Mouse (Mus musculus) thymus, postnatal 4 days (tissue): ENCODE data around the gene Stx1a.
"Not testable (repeated sequence)": the region's sequence is repeated elsewhere in the genome, so short reads cannot be mapped to it uniquely, and the experiment has no call there.

Source experiments
- DNase-seq: peaks from one replicate; pipeline ENCODE4 v3.0.0; 2021

Stx1a gene

DNA sequence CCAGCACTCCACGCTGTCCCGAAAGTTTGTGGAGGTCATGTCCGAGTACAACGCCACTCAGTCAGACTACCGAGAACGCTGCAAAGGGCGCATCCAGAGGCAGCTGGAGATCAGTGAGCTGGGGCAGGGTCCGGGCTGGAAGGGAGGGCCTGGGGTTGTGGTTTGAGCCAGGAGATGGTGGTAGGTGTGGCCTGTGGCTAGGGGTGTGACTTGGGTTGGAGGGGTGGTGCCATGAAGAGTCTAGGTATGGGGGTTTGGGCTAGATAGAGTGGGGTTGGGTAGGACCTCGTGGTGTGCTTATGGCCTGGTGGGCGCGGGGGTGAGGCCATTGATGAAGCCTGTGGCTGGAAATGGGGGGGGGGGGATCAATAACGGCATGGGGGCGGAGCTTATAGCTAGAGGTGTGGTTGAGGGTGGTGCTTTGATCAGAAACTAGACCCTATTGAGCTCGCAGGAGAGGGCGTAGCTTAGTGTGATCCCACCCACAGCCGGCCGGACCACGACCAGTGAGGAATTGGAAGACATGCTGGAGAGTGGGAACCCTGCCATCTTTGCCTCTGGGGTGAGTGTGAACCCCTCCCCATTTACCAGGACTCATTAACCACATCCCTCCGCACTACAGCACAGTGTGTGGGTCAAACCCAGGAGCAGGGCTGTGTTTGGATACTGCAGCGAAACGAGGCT is 19.0 kb downstream of the Stx1a start:
- no peak for DNase-seq

DNA sequence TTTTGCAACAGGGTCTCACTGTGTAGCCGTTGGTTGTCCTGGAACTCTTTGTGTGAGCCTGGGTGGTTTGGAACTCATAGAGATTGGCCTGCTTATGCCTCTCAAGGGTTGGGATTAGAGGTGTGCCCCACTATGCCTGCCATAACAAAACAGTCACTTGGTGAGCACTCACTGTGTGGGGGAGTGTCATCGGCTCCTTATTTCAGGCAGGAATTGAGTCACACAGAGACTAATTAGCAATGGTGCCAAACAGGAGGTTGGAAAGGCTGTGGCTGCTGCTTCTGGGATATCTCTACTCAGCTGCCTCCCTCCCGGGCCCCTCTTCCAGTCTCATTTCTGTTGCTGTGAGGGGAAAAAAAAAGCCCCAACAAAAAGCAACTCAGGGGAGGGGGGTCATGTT is 21.3 kb downstream of the Stx1a start:
- DNase-seq = no peak

DNA sequence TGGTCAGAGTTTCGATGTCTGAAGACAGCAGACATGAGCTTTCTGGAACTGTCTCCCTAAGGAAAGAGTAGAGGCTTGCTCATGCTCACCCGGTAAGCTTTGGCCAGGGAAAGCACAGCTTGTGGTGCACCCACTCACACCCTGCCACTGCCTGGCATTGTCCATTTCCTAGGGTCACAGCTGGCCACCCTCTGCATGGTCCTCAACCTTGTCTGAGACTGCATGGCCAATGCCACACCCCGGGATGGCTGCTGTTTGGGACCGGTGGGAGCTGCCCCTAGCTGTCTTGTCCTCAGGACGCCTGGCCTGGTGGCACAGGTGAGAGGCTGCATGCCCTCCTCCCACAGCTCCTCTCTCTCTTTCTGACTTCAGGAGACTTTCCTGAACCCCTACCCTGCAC is 25.3 kb downstream of the Stx1a start:
- DNase-seq = no peak

DNA sequence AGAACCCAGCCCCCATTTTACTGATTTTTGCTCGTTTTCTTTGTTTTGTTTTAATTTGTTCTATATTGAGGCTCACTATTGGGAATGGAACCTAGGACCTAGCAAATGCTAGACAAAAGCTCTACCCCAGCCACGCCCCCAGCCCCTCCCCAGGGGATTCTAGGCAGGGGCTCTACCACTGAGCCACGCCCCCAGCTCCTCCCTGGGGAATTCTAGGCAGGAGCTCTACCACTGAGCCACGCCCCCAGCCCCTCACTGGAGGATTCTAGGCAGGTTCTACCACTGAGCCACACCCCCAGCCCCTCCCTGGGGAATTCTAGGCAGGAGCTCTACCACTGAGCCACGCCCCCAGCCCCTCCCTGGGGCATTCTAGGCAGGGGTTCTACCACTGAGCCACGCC is 26.0 kb downstream of the Stx1a start:
- not testable (repeated sequence) for DNase-seq

DNA sequence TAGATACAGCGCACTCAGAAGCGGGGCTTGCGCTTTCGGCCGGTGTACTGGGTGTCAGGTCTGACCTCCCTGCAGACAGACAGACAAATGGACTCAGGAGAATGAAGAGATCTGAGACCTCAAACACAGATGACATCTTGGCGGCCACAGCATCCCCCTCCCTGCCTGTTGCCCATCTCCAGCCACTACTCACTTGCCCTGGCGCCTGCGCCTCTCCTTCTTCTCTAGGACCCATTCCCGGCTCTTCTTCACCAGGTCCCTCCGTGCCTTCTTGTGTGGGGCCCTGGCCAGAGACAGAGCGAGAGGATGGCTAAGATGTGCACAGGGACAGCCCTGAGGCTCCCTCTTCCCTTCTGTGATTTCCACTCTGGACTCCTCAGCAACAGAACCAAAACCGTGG is 30.1 kb downstream of the Stx1a start:
- DNase-seq = no peak

DNA sequence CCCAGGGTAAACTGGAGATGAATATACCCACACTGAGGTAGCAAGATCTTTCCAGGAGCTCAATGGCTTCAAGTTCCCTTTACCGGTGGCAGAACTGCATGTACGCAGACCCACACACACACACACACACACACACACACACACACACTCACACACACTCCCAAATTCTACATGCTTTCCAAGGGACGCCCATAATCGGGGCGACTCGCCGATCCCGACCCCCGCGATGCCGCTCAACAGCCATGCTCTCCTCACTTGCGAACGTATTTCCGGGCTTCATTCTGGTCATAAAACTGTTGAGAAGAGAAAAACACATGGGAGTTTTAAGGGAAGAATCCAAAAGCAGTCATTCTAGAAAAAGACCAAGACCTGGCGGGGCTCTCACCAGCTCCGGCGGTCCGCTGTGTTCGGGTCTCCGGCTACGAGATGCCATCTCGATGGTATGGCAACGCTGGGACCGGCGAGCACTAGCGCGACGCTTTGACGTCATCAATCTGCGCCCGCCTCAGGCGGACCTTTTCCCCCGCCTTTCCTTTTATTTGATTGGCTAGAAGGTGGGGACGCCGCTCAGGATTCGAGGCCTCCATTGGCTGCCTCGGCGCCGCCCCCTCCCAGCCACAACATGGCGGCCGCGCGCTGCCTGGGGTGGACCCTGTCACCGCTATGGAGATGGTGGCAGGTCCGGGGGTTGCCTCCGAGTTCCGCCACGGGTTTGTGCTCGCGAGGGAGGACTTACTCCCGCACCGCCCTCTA is 40.5 kb downstream of the Stx1a start, which contains the start of gene Dnajc30:
TSS of gene Dnajc30 (plus strand) at position 574 of the 753 bp plus-strand sequence.
- DNase-seq = peak; percentile 99

- no peak for DNase-seq
Observed at GRCm38 (mm10) chr5:135064382-135064766, 41.1 kb downstream of the Stx1a start.

- DNase-seq = not testable (repeated sequence)
Observed at GRCm38 (mm10) chr5:135064909-135065446, 41.7 kb downstream of the Stx1a start, which contains the start of gene Bud23. TSS of gene Bud23 (minus strand) at chr5:135064959.

DNA sequence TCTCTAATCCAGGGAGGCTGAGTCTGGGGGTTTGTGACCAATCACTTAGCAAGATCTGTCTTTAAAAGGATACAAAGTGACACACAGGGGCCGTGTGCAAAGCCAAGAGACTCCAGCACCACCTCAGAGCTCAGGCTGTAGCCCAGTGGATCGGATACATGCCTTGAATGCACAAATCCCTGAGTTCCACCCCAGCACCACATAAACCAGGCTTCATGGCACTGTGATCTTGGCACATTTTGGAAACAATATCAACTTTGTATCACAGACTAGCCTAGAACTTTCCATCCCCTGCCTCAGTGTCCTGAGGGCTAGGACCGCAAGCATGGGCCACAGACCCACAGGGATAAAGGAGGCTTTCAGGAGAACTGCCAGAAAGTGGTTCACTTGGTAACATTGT is 42.7 kb downstream of the Stx1a start:
- DNase-seq = no peak

- DNase-seq = no peak
Observed at GRCm38 (mm10) chr5:135070448-135070847, 47.2 kb downstream of the Stx1a start.

GRCm38 (mm10) chr5:135072061-135072460 is 48.8 kb downstream of the Stx1a start:
- DNase-seq = no peak

DNA sequence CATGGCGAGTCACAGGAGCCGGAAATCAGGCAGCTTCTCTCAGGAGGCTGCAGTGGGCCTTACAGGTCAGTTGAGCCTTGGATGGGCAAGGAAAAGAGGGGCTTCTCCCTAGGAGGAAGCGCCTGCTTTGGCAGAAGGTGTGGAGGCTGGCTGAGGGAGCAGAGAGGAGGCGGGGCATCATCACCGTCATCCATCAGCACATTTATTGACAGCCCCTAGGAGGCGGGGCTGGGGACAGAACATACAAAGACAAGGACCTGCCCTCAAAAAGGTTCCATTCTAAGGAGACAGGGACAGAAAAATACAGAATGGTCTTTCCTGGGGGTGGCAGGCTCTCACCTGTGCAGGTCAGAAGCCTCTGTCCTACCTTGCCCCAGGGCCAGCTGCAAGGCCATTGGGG is 49.4 kb downstream of the Stx1a start:
- DNase-seq = no peak

GRCm38 (mm10) chr5:135073349-135074150 is 50.3 kb downstream of the Stx1a start:
- no peak for DNase-seq

GRCm38 (mm10) chr5:135075655-135076054 is 52.4 kb downstream of the Stx1a start:
- DNase-seq = no peak

DNA sequence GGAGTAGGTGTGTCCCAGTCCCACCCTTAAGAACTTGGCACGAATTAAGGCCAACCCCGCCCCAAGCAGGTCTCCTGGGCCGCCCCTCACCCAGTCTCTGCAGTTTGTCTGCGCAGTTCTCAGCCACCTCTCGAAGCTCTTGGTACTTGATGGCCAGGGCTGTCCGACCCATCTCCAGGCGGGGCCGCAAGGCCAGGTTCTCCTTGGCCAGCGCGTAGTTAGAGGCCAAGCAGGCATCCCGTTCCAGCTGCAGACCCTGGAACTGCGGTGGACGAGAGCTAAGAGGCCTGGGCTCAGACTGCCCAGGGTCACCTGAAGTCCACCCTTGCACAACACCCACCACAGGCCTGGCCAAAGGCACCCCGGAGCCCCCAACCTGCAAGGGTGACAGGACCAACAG is 53.1 kb downstream of the Stx1a start:
- DNase-seq = no peak

DNA sequence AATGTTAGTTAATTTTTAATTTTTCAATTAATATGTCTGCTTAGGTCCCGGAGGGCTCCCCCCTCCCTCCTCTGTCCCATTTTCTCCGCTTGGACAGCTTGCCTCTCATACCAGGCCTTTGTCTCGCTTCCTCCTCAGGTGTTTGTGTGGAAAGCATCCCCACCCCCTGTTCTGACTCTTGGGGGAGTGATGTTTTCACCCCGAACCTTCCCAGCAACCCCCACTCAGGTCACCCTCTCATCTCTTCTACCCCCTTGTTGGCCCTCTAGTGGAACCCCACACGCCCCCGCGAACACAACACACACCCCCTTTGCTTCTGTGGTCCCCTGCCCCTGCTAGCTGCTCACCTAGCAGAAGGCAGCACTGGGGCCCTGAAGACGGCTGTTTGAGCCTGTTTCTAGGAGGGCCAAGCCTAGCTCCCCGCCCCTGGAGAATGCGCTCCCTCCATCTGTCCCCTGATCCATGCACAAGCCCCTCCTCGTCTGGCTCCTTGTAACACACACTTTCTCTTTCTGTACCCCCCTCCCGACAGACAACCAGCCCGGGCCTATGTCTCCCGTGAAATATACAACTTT is 53.7 kb downstream of the Stx1a start:
- DNase-seq = peak; percentile 31

- peak; percentile 95 for DNase-seq
Observed at GRCm38 (mm10) chr5:135077564-135078481, 54.5 kb downstream of the Stx1a start, which contains the start of gene Vps37d. TSS of gene Vps37d (minus strand) at chr5:135078266.

DNA sequence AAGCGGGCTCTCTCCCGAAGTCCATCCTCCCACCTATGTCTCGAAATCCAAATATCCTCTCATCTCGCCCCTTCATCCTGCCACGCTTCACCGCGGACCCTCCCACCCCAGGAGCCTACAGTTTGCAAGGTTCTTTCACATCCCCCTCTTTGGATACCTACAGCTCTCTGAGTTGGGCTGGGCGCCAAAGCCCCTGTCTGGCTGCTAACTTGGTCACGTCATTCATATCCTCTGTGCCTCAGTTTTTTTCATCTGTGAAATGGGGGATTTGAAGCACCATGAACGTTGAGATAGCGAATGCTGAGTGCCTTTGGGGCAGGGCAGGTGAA is 55.2 kb downstream of the Stx1a start:
- no peak for DNase-seq

DNA sequence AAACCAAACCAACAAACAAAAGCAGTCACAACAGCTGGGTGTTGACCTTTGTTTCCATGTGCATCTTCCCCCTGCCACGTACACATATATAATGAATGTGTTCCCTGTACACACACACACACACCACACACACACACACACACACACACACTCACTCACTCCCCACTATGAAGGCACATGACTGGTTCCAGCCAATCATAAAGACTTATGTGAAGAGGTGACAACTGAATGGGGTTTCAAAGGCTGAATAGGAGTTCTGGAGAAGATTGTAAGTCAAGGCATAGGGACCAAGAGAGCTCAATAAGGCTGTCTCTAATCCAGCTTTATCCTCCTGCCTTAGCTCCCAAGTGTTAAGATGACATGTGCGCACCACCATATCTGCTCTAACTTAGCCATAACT is 56.3 kb downstream of the Stx1a start:
- no peak for DNase-seq

DNA sequence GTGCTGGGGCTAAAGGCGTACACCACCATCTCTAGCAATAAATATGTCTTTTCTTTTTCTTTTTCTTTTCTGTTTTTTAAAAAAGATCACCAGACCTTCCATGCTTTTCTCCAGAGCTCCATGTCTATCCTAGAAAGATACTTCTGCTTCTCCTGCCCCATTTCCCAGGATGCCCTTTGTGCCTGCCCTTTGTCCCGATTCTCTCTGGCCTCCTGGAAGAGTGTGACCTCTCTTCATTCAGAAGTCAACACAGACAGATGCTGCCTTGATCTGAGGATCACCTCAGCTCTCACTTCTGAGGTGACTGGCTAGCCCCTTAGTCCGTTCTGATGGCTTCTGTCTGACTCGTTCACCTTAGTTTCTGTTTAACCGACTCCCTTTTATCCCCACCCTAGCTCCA is 57.3 kb downstream of the Stx1a start:
- no peak for DNase-seq

- no peak for DNase-seq
Observed at GRCm38 (mm10) chr5:135086871-135087270, 63.6 kb downstream of the Stx1a start.

- peak; percentile 22 for DNase-seq
Observed at GRCm38 (mm10) chr5:135089653-135090052, 66.4 kb downstream of the Stx1a start, which contains the start of gene Mlxipl. TSS of gene Mlxipl (plus strand) at chr5:135089890.
